Comparison of ENCODE assay signal across 8 mouse cellular contexts in genomic region chr7:141475805-141476158, GRCm38 (mm10). TPM values are rescaled to one million over a fixed set of nuclear protein-coding genes. Genes with fewer than 3 reads are reported as not detected.
DNase-seq lines count a peak whose midpoint lies in the region; ATAC-seq and TF ChIP-seq lines count a peak whose summit lies in the region.

No protein-coding gene starts in this region.

- H3K27ac ChIP-seq in lung, embryonic 14.5 days (ENCODE audit: low read depth) = peak overlapping the region; percentile 98
- peak overlapping the region; percentile 93 for H3K27ac ChIP-seq in embryonic facial prominence, embryonic 14.5 days (replicated peaks; ENCODE audit: low read depth, low read length)
- peak overlapping the region; percentile 98 for H3K27ac ChIP-seq in limb, embryonic 10.5 days
- peak overlapping the region; percentile 61 for H3K27ac ChIP-seq in neural tube, embryonic 13.5 days (replicated peaks)

- peak overlapping the region; percentile 86 for H3K4me2 ChIP-seq in lung, embryonic 14.5 days
- peak overlapping the region; percentile 93 for H3K4me2 ChIP-seq in embryonic facial prominence, embryonic 14.5 days (ENCODE audit: low read depth, low read length)
- H3K4me2 ChIP-seq in neural tube, embryonic 13.5 days = peak overlapping the region; percentile 94

- H3K27me3 ChIP-seq in lung, embryonic 14.5 days (ENCODE audit: insufficient read depth, low read length) = no peaks in the 10 kb centered on the region
- H3K27me3 ChIP-seq in embryonic facial prominence, embryonic 14.5 days (replicated peaks; ENCODE audit: control insufficient read depth, insufficient read depth, low read length) = peaks cover 4% of the 10 kb centered on the region; the same call in 1 of the 2 replicates
- peaks cover 4% of the 10 kb centered on the region; the same call in 1 of the 2 replicates for H3K27me3 ChIP-seq in limb, embryonic 10.5 days (ENCODE audit: low read depth, poor library complexity, severe bottlenecking)
- peaks cover 29% of the 10 kb centered on the region for H3K27me3 ChIP-seq in neural tube, embryonic 13.5 days

- peaks cover 25% of the 10 kb centered on the region for H3K4me1 ChIP-seq in lung, embryonic 14.5 days (ENCODE audit: insufficient read depth)
- H3K4me1 ChIP-seq in embryonic facial prominence, embryonic 14.5 days (ENCODE audit: control insufficient read depth, insufficient read depth, low read length) = peaks cover 37% of the 10 kb centered on the region
- H3K4me1 ChIP-seq in limb, embryonic 10.5 days = peaks cover 49% of the 10 kb centered on the region
- peaks cover 49% of the 10 kb centered on the region for H3K4me1 ChIP-seq in neural tube, embryonic 13.5 days (replicated peaks)

- WGBS in lung, embryonic 14.5 days = 0% methylated on average over 12 of the region's 12 CpGs
- 2% methylated on average over 10 of the region's 12 CpGs for WGBS in embryonic facial prominence, embryonic 14.5 days
- 2% methylated on average over 12 of the region's 12 CpGs for WGBS in limb, embryonic 10.5 days
- WGBS in neural tube, embryonic 13.5 days = under 1% methylated on average over 12 of the region's 12 CpGs

- peak overlapping the region; percentile 75 for H3K9ac ChIP-seq in lung, embryonic 14.5 days
- H3K9ac ChIP-seq in embryonic facial prominence, embryonic 14.5 days (ENCODE audit: low read depth, low read length) = peak overlapping the region; percentile 87
- peak overlapping the region; percentile 82 for H3K9ac ChIP-seq in neural tube, embryonic 13.5 days

- peak; percentile 47 for DNase-seq in lung, embryonic 14.5 days
- DNase-seq in lung, postnatal 25 days (ENCODE audit: low spot score) = no peak
- DNase-seq in embryonic facial prominence, embryonic 14.5 days (ENCODE audit: low spot score) = no peak
- DNase-seq in limb, embryonic 10.5 days (ENCODE audit: low spot score) = no peak
- DNase-seq in urinary bladder, adult 18-20 months (ENCODE audit: low spot score in 2 of 2) = no peak
- DNase-seq in gastrocnemius, adult 18-20 months (ENCODE audit: low spot score) = no peak

- H3K9me3 ChIP-seq in lung, embryonic 14.5 days (ENCODE audit: low read depth, low read length) = no peaks in the 10 kb centered on the region
- no peaks in the 10 kb centered on the region for H3K9me3 ChIP-seq in embryonic facial prominence, embryonic 14.5 days (ENCODE audit: control insufficient read depth, low read length)
- no peaks in the 10 kb centered on the region for H3K9me3 ChIP-seq in limb, embryonic 10.5 days (replicated peaks)
- H3K9me3 ChIP-seq in neural tube, embryonic 13.5 days = no peaks in the 10 kb centered on the region

- TF ChIP-seq CTCF in lung, embryonic 14.5 days (IDR thresholded peaks at IDR 0.05; ENCODE audit: low read depth) = no peak

- peaks cover 20% of the 10 kb centered on the region for H3K36me3 ChIP-seq in lung, embryonic 14.5 days (ENCODE audit: insufficient read depth)
- H3K36me3 ChIP-seq in embryonic facial prominence, embryonic 14.5 days (ENCODE audit: control insufficient read depth, insufficient read depth, low read length) = peaks cover 21% of the 10 kb centered on the region
- peaks cover 20% of the 10 kb centered on the region for H3K36me3 ChIP-seq in limb, embryonic 10.5 days
- peaks cover 20% of the 10 kb centered on the region for H3K36me3 ChIP-seq in neural tube, embryonic 13.5 days

- no peak for ATAC-seq in lung, embryonic 14.5 days (ENCODE audit: insufficient read depth)
- ATAC-seq in embryonic facial prominence, embryonic 14.5 days (ENCODE audit: low read depth) = no peak
- peak; percentile 0; the same call in 1 of the 2 replicates for ATAC-seq in neural tube, embryonic 13.5 days (ENCODE audit: low read depth)
- no peak for ATAC-seq in monocyte, adult 5-6 weeks (replicated peaks; ENCODE audit: insufficient number of reproducible peaks, low FRiP score, low TSS enrichment, poor library complexity, severe bottlenecking)

- peak overlapping the region; percentile 81 for H3K4me3 ChIP-seq in lung, embryonic 14.5 days (ENCODE audit: low read depth, low read length)
- peak overlapping the region; percentile 81 for H3K4me3 ChIP-seq in embryonic facial prominence, embryonic 14.5 days (ENCODE audit: low read depth, low read length)
- peak overlapping the region; percentile 86 for H3K4me3 ChIP-seq in limb, embryonic 10.5 days
- H3K4me3 ChIP-seq in neural tube, embryonic 13.5 days = peak overlapping the region; percentile 59

RNA-seq across cellular contexts. Expression of gene Tspan4, which starts 0.7 kb away (rescaled TPM):
- polyA plus RNA-seq in lung, embryonic 14.5 days (2014; fragmentation: Nextera tagmentation; extraction: Ambion mirVana) = 95.5 and 100.0 TPM in 2 replicates
- 85.1 and 86.2 TPM in 2 replicates for polyA plus RNA-seq in embryonic facial prominence, embryonic 14.5 days (2014; fragmentation: Nextera tagmentation; extraction: Ambion mirVana)
- polyA plus RNA-seq in limb, embryonic 10.5 days (2016; fragmentation: Nextera tagmentation; extraction: Ambion mirVana) = 25.0 and 36.9 TPM in 2 replicates
- polyA plus RNA-seq in neural tube, embryonic 13.5 days (2015; fragmentation: Nextera tagmentation; extraction: Ambion mirVana) = 54.3 and 57.1 TPM in 2 replicates
- 1 to 10 TPM; 6.6 to 7.1 TPM for total RNA-seq in gastrocnemius, adult 18-20 months (2021)
- total RNA-seq in monocyte, adult 5-6 weeks (2017) = 0.95 TPM in 1 of 3 replicates, not detected in the others

RNA-seq across cellular contexts. Expression of gene Polr2l, which starts 0.8 kb away (rescaled TPM):
- 71.2 and 74.3 TPM in 2 replicates for polyA plus RNA-seq in lung, embryonic 14.5 days (2014; fragmentation: Nextera tagmentation; extraction: Ambion mirVana)
- polyA plus RNA-seq in embryonic facial prominence, embryonic 14.5 days (2014; fragmentation: Nextera tagmentation; extraction: Ambion mirVana) = 59.3 and 65.2 TPM in 2 replicates
- polyA plus RNA-seq in limb, embryonic 10.5 days (2016; fragmentation: Nextera tagmentation; extraction: Ambion mirVana) = 77.2 and 86.8 TPM in 2 replicates
- 79.3 and 85.0 TPM in 2 replicates for polyA plus RNA-seq in neural tube, embryonic 13.5 days (2015; fragmentation: Nextera tagmentation; extraction: Ambion mirVana)
- 10 to 100 TPM; 62.0 to 64.3 TPM for total RNA-seq in gastrocnemius, adult 18-20 months (2021)
- total RNA-seq in monocyte, adult 5-6 weeks (2017) = 14.0 to 22.2 TPM (median 14.6 TPM) in 3 replicates

RNA-seq across cellular contexts. Expression of gene Cd151, which starts 8.6 kb away (rescaled TPM):
- polyA plus RNA-seq in lung, embryonic 14.5 days (2014; fragmentation: Nextera tagmentation; extraction: Ambion mirVana) = 69.8 and 79.1 TPM in 2 replicates
- 54.9 and 60.7 TPM in 2 replicates for polyA plus RNA-seq in embryonic facial prominence, embryonic 14.5 days (2014; fragmentation: Nextera tagmentation; extraction: Ambion mirVana)
- polyA plus RNA-seq in limb, embryonic 10.5 days (2016; fragmentation: Nextera tagmentation; extraction: Ambion mirVana) = 14.0 and 15.8 TPM in 2 replicates
- 19.1 and 22.7 TPM in 2 replicates for polyA plus RNA-seq in neural tube, embryonic 13.5 days (2015; fragmentation: Nextera tagmentation; extraction: Ambion mirVana)
- total RNA-seq in gastrocnemius, adult 18-20 months (2021) = 10 to 100 TPM; 82.6 to 90.7 TPM
- 17.8 to 40.8 TPM (median 20.7 TPM) in 3 replicates for total RNA-seq in monocyte, adult 5-6 weeks (2017)

RNA-seq across cellular contexts. Expression of gene Cracr2b, which starts 14.9 kb away (rescaled TPM):
- polyA plus RNA-seq in lung, embryonic 14.5 days (2014; fragmentation: Nextera tagmentation; extraction: Ambion mirVana) = 15.1 and 18.9 TPM in 2 replicates
- 6.6 and 10.3 TPM in 2 replicates for polyA plus RNA-seq in embryonic facial prominence, embryonic 14.5 days (2014; fragmentation: Nextera tagmentation; extraction: Ambion mirVana)
- 7.0 and 7.8 TPM in 2 replicates for polyA plus RNA-seq in limb, embryonic 10.5 days (2016; fragmentation: Nextera tagmentation; extraction: Ambion mirVana)
- 5.3 and 9.8 TPM in 2 replicates for polyA plus RNA-seq in neural tube, embryonic 13.5 days (2015; fragmentation: Nextera tagmentation; extraction: Ambion mirVana)
- total RNA-seq in gastrocnemius, adult 18-20 months (2021) = 1 to 10 TPM; 7.2 to 8.9 TPM
- not detected in 3 replicates for total RNA-seq in monocyte, adult 5-6 weeks (2017)

RNA-seq across cellular contexts. Expression of gene Pnpla2, which starts 20.8 kb away (rescaled TPM):
- 26.1 and 26.3 TPM in 2 replicates for polyA plus RNA-seq in lung, embryonic 14.5 days (2014; fragmentation: Nextera tagmentation; extraction: Ambion mirVana)
- 16.9 and 20.4 TPM in 2 replicates for polyA plus RNA-seq in embryonic facial prominence, embryonic 14.5 days (2014; fragmentation: Nextera tagmentation; extraction: Ambion mirVana)
- polyA plus RNA-seq in limb, embryonic 10.5 days (2016; fragmentation: Nextera tagmentation; extraction: Ambion mirVana) = 11.6 and 12.4 TPM in 2 replicates
- 17.1 and 17.6 TPM in 2 replicates for polyA plus RNA-seq in neural tube, embryonic 13.5 days (2015; fragmentation: Nextera tagmentation; extraction: Ambion mirVana)
- total RNA-seq in gastrocnemius, adult 18-20 months (2021) = 100 to 1,000 TPM; 288 to 309 TPM
- total RNA-seq in monocyte, adult 5-6 weeks (2017) = 19.7 to 28.0 TPM (median 25.4 TPM) in 3 replicates
